Mouse (Mus musculus): ENCODE results near the gene Cblc. TPM values are rescaled to one million over a fixed set of nuclear protein-coding genes. Genes with fewer than 3 reads are reported as not detected.

The Cblc gene
- polyA plus RNA-seq, 1 experiment, result 2.8 TPM

DNA sequence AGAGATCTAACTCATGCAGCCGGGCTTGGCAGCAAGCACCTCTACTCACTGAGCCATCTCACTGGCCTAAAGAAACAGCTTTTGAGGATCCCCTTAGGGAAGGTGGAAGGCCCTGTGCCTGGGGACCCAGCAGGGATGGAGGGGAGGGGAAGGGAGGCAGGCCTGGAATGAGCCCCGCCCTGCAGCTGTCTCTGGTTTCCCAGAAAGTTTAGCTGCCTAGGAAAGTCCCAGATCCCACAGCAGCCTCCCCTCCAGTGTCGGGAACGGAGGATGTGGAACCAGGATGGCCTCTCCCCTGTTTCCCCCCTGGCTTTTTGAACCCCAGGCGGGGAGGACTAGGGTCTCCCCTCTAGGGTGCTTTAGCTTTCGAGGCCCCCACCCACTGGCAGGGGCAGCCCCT lies 30.1 kb upstream of the Cblc start:
- DNase-seq, result no peak
- peaks cover 27% of the 10 kb centered on the region for H3K4me1 ChIP-seq (replicated peaks; ENCODE audit: control insufficient read depth, insufficient read depth, low read length)
- no peak overlapping the region for H3K27ac ChIP-seq (ENCODE audit: control insufficient read depth, insufficient read depth, low read length)
- TF ChIP-seq CTCF (IDR thresholded peaks at IDR 0.05; ENCODE audit: borderline replicate concordance, control insufficient read depth, extremely low read depth, insufficient read depth, low read length, poor library complexity) (no peak), POLR2A (IDR thresholded peaks at IDR 0.05; ENCODE audit: control insufficient read depth, extremely low read depth, insufficient read depth, low read length, poor library complexity) (no peak)
- H3K36me3 ChIP-seq (ENCODE audit: control insufficient read depth, insufficient read depth, low read length), result no peaks in the 10 kb centered on the region
- 81% methylated on average over 6 of the region's 6 CpGs for WGBS
- H3K4me3 ChIP-seq (ENCODE audit: control insufficient read depth, insufficient read depth, low read length), result no peak overlapping the region
- H3K27me3 ChIP-seq (ENCODE audit: control insufficient read depth, insufficient read depth, low read length), result peaks cover 6% of the 10 kb centered on the region; the same call in 1 of the 2 replicates

DNA sequence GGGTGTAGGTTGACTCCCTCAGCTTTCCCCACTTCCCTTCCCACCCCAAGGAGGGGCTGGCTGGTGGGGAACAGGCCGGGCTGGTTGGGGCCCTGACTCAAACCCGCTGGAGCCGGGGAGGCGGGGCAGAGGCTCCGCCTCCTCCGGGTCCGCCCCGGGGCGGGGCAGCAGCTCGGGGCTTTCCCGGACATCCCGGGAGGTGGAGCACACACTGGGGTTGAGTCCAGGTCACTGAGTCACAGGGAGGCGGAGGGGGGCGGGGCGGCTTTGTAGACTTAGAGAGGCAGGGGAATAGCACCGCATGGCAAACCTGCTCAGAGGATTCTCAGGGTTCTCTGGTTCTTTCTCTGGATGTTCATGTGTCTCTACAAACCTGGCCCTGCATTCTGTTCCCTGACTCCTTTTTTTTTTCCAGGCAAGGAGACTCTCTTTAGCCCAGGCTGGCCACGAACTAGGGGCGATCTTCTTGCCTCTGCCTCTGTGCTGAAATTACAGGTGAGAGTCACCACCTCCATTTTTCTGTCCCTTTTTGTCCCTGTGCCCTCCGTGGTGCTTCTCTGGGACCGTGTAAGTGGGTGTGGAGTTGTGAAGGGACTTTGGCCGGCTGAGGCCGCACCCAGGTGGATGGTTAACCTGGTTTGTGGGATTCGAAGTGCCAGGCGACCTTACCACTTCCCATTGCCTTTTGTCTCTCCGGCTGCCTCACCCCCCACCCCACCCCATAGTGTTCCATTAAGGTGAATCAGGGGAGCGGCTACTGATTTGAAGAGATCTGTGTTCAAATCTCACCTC lies 27.8 kb upstream of the Cblc start:
- no peak overlapping the region for H3K4me3 ChIP-seq (ENCODE audit: control insufficient read depth, insufficient read depth, low read length)
- peak; percentile 59 for DNase-seq
- peak overlapping the region; percentile 3; the same call in 1 of the 2 replicates for H3K27ac ChIP-seq (ENCODE audit: control insufficient read depth, insufficient read depth, low read length)
- TF ChIP-seq CTCF (IDR thresholded peaks at IDR 0.05; ENCODE audit: borderline replicate concordance, control insufficient read depth, extremely low read depth, insufficient read depth, low read length, poor library complexity), result no peak
- TF ChIP-seq POLR2A (IDR thresholded peaks at IDR 0.05; ENCODE audit: control insufficient read depth, extremely low read depth, insufficient read depth, low read length, poor library complexity), result no peak
- H3K27me3 ChIP-seq (ENCODE audit: control insufficient read depth, insufficient read depth, low read length), result peaks cover 6% of the 10 kb centered on the region; the same call in 1 of the 2 replicates
- H3K36me3 ChIP-seq (ENCODE audit: control insufficient read depth, insufficient read depth, low read length), result no peaks in the 10 kb centered on the region
- 15% methylated on average over 26 of the region's 26 CpGs for WGBS
- H3K4me1 ChIP-seq (replicated peaks; ENCODE audit: control insufficient read depth, insufficient read depth, low read length), result peaks cover 21% of the 10 kb centered on the region

GRCm38 (mm10) chr7:19823256-19824181 lies 26.9 kb upstream of the Cblc start:
- TF ChIP-seq POLR2A (IDR thresholded peaks at IDR 0.05; ENCODE audit: control insufficient read depth, extremely low read depth, insufficient read depth, low read length, poor library complexity) (no peak), CTCF (IDR thresholded peaks at IDR 0.05; ENCODE audit: borderline replicate concordance, control insufficient read depth, extremely low read depth, insufficient read depth, low read length, poor library complexity) (no peak)
- WGBS, result 31% methylated on average over 16 of the region's 16 CpGs
- Histone ChIP-seq H3K36me3 (ENCODE audit: control insufficient read depth, insufficient read depth, low read length) (no peaks in the 10 kb centered on the region), H3K27ac (ENCODE audit: control insufficient read depth, insufficient read depth, low read length) (peak overlapping the region; percentile 3; the same call in 1 of the 2 replicates), H3K4me1 (replicated peaks; ENCODE audit: control insufficient read depth, insufficient read depth, low read length) (peaks cover 28% of the 10 kb centered on the region), H3K27me3 (ENCODE audit: control insufficient read depth, insufficient read depth, low read length) (peaks cover 6% of the 10 kb centered on the region; the same call in 1 of the 2 replicates), H3K4me3 (ENCODE audit: control insufficient read depth, insufficient read depth, low read length) (no peak overlapping the region)
- DNase-seq, result no peak

DNA sequence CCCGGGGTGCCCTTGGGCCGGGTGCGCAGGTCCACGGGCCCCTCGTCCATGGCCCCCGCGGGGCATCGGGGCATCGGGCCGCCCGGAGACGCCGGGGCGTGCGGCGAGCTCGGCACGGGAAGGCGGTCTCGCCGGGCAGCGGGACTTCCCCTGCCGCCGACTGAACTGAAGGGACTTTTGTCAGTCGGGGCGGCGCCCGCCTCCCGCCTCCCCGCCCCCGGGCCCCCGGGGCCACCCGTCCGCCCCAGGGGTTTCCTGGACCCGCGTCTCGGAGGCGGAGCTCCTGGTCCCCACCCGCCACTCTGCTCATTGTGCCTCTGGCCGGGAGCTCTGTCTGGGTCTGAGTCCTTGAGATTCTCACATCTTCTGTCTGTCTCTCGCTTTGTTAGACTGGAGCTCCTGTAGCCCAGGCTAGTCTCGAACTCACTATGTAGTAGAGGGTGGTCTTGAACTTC lies 26.0 kb upstream of the Cblc start, which contains the start of gene Bcl3:
TSS of gene Bcl3 (minus strand) at position 167 of the 455 bp plus-strand sequence.
- H3K4me1 ChIP-seq (replicated peaks; ENCODE audit: control insufficient read depth, insufficient read depth, low read length), result peaks cover 32% of the 10 kb centered on the region
- peaks cover 6% of the 10 kb centered on the region; the same call in 1 of the 2 replicates for H3K27me3 ChIP-seq (ENCODE audit: control insufficient read depth, insufficient read depth, low read length)
- DNase-seq, result peak; percentile 49
- H3K4me3 ChIP-seq (ENCODE audit: control insufficient read depth, insufficient read depth, low read length), result peak within 1 kb of the TSS; percentile 39
- peak within 1 kb of the TSS; percentile 3; the same call in 1 of the 2 replicates for H3K27ac ChIP-seq (ENCODE audit: control insufficient read depth, insufficient read depth, low read length)
- TF ChIP-seq POLR2A (IDR thresholded peaks at IDR 0.05; ENCODE audit: control insufficient read depth, extremely low read depth, insufficient read depth, low read length, poor library complexity), result no peak
- no peaks in the 10 kb centered on the region for H3K36me3 ChIP-seq (ENCODE audit: control insufficient read depth, insufficient read depth, low read length)
- WGBS, result 1% methylated on average over 41 of the region's 42 CpGs

DNA sequence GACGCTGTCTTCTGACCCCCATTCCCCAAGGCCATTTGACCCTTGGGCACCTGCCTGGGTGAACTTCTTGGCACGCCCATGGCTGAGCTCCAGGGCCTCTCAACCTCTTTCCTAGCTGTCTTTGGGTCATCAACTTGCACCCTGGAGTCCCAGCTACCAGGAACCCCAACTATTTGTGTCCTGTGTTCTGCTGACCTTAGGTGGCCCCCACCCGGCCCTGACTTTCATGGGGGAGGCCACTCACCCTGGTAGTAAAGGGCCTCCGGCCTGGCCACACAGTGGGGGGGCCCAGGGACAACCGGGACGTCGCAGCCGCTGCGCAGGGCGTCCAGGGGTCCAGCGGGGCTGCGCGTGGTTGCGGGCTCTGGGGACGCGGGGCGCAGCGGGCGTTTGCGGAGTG lies 25.6 kb upstream of the Cblc start:
- no peak for TF ChIP-seq POLR2A (IDR thresholded peaks at IDR 0.05; ENCODE audit: control insufficient read depth, extremely low read depth, insufficient read depth, low read length, poor library complexity)
- TF ChIP-seq CTCF (IDR thresholded peaks at IDR 0.05; ENCODE audit: borderline replicate concordance, control insufficient read depth, extremely low read depth, insufficient read depth, low read length, poor library complexity), result no peak
- peak overlapping the region; percentile 39 for H3K4me3 ChIP-seq (ENCODE audit: control insufficient read depth, insufficient read depth, low read length)
- peaks cover 37% of the 10 kb centered on the region for H3K4me1 ChIP-seq (replicated peaks; ENCODE audit: control insufficient read depth, insufficient read depth, low read length)
- H3K27me3 ChIP-seq (ENCODE audit: control insufficient read depth, insufficient read depth, low read length), result peaks cover 6% of the 10 kb centered on the region; the same call in 1 of the 2 replicates
- no peak for DNase-seq
- 15% methylated on average over 20 of the region's 20 CpGs for WGBS
- no peak overlapping the region for H3K27ac ChIP-seq (ENCODE audit: control insufficient read depth, insufficient read depth, low read length)
- no peaks in the 10 kb centered on the region for H3K36me3 ChIP-seq (ENCODE audit: control insufficient read depth, insufficient read depth, low read length)

- WGBS, result 85% methylated on average over 7 of the region's 7 CpGs
- Histone ChIP-seq H3K4me3 (ENCODE audit: control insufficient read depth, insufficient read depth, low read length) (0 out of 2 replicates have a peak overlapping the region, but pooled peaks have one; percentile 39), H3K27me3 (ENCODE audit: control insufficient read depth, insufficient read depth, low read length) (peaks cover 6% of the 10 kb centered on the region; the same call in 1 of the 2 replicates), H3K36me3 (ENCODE audit: control insufficient read depth, insufficient read depth, low read length) (no peaks in the 10 kb centered on the region), H3K27ac (ENCODE audit: control insufficient read depth, insufficient read depth, low read length) (no peak overlapping the region), H3K4me1 (replicated peaks; ENCODE audit: control insufficient read depth, insufficient read depth, low read length) (peaks cover 42% of the 10 kb centered on the region)
- no peak for DNase-seq
- TF ChIP-seq POLR2A (IDR thresholded peaks at IDR 0.05; ENCODE audit: control insufficient read depth, extremely low read depth, insufficient read depth, low read length, poor library complexity) (no peak), CTCF (IDR thresholded peaks at IDR 0.05; ENCODE audit: borderline replicate concordance, control insufficient read depth, extremely low read depth, insufficient read depth, low read length, poor library complexity) (no peak)
Observed at GRCm38 (mm10) chr7:19821633-19822032, 25.0 kb upstream of the Cblc start.

Measured in thymus, adult 2 months (tissue).